Comparison of ENCODE assay signal across 10 mouse cellular contexts in the genomic region with DNA sequence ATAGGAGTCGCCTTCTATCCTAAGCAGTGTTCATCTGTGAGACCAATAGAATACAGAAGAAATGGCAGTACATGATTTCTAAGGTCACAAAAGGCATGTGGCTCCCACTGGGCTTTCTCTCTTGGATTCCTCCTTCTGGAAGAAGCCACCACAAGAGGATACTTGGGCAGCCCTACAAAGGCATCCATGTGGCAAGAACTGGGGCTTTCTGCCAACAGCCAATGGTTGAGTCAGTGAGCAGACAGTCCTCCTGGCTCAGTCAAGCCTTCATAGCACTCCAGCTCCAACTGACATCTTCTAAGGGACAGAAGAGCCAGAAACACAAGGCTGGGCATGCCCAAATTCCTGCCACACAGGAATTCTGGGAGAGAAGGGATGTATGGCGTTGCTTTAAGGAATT.
DNase-seq lines count a peak whose midpoint lies in the region; ATAC-seq and TF ChIP-seq lines count a peak whose summit lies in the region.
"Had no signal": no experiment of that assay in that cellular context is flagged by ENCODE, and none has a peak within 500 bp of the region (broad histone marks: within the 10 kb centered on the region; RNA-seq: fewer than 3 reads in every experiment).

No protein-coding gene starts in this region.

- H3K27ac ChIP-seq in cerebellum, adult 2 months (ENCODE audit: insufficient read depth, low read length) = no peak overlapping the region
- peak overlapping the region; percentile 56 for H3K27ac ChIP-seq in embryonic fibroblast, embryonic 13.5 days (ENCODE audit: insufficient read depth, low read length)
- H3K27ac ChIP-seq: liver, embryonic 14.5 days had no signal

- H3K4me1 ChIP-seq in cerebellum, adult 2 months (ENCODE audit: control insufficient read depth, insufficient read depth, low read length) = no peaks in the 10 kb centered on the region
- peaks cover 6% of the 10 kb centered on the region for H3K4me1 ChIP-seq in embryonic fibroblast, embryonic 13.5 days (ENCODE audit: control insufficient read depth, insufficient read depth, low read length)

- no peaks in the 10 kb centered on the region for H3K27me3 ChIP-seq in cerebellum, adult 2 months (ENCODE audit: control insufficient read depth, insufficient read depth, low read length)
- H3K27me3 ChIP-seq: megakaryocyte, embryonic 14.5 days had no signal

- no peak for ATAC-seq in granulocyte monocyte progenitor cell, adult 5-6 weeks (replicated peaks; ENCODE audit: poor library complexity, severe bottlenecking)
- ATAC-seq in erythroblast, adult 5-6 weeks (replicated peaks; ENCODE audit: low FRiP score, poor library complexity, severe bottlenecking) = no peak

- no peak for TF ChIP-seq CTCF in cerebellum, adult 2 months (IDR thresholded peaks at IDR 0.05; ENCODE audit: borderline replicate concordance, insufficient read depth, low read depth, low read length)
- TF ChIP-seq CTCF in embryonic fibroblast, embryonic 13.5 days (IDR thresholded peaks at IDR 0.05; ENCODE audit: borderline replicate concordance, insufficient read depth, low read length) = no peak

- no peak overlapping the region for H3K4me3 ChIP-seq in cerebellum, adult 2 months (replicated peaks; ENCODE audit: insufficient read depth, low read depth, low read length)
- H3K4me3 ChIP-seq in embryonic fibroblast, embryonic 13.5 days (ENCODE audit: insufficient read depth, low read length) = no peak overlapping the region
- H3K4me3 ChIP-seq: megakaryocyte, embryonic 14.5 days had no signal

- no peak for TF ChIP-seq POLR2A in cerebellum, adult 2 months (IDR thresholded peaks at IDR 0.05; ENCODE audit: borderline replicate concordance, insufficient read depth, low read length)
- no peak for TF ChIP-seq POLR2A in embryonic fibroblast, embryonic 13.5 days (IDR thresholded peaks at IDR 0.05; ENCODE audit: low read depth, low read length)

- peak; percentile 22 to 59 for DNase-seq in cerebellum, adult 2 months
- no peak for DNase-seq in cerebellum, adult 11 months
- peak; percentile 11 for DNase-seq in urinary bladder, postnatal 25 days (ENCODE audit: low spot score)
- DNase-seq in urinary bladder, postnatal 4 days (ENCODE audit: low spot score in 2 of 2) = no peak
- DNase-seq in right cerebral cortex, postnatal 25 days = no peak

- 27% methylated on average over 2 of the region's 2 CpGs for whole genome bisulfite sequencing in cerebellum, adult 2 months

Comparison
In these comparisons a context has a peak if more than half of its experiments do, and no peak if none do; other contexts are left out.
1. DNase-seq: peak in cerebellum, adult 2 months (2 of 2) and urinary bladder, postnatal 25 days (single experiment); none in cerebellum, adult 11 months (single experiment), urinary bladder, postnatal 4 days (0 of 2) and right cerebral cortex, postnatal 25 days (single experiment).